Mouse (Mus musculus) WW6 (cell line): ENCODE measurements around the gene Hipk2.

Source experiments
- DNase-seq: peaks from one replicate; pipeline ENCODE4 v3.0.0-alpha.2; 2013; ENCODE audit warnings: low read depth, low spot score

The Hipk2 gene

GRCm38 (mm10) chr6:38833721-38834120 is 42.2 kb downstream of the Hipk2 start:
- DNase-seq, result no peak

GRCm38 (mm10) chr6:38829452-38829851 is 46.5 kb downstream of the Hipk2 start:
- DNase-seq, result no peak

- no peak for DNase-seq
Measured at GRCm38 (mm10) chr6:38828211-38828610, 47.8 kb downstream of the Hipk2 start.

- no peak for DNase-seq
Measured at GRCm38 (mm10) chr6:38827435-38827834, 48.5 kb downstream of the Hipk2 start.

GRCm38 (mm10) chr6:38826857-38827256 is 49.1 kb downstream of the Hipk2 start:
- DNase-seq, result no peak

- no peak for DNase-seq
Measured at GRCm38 (mm10) chr6:38825886-38826285, 50.1 kb downstream of the Hipk2 start.

- no peak for DNase-seq
Measured at GRCm38 (mm10) chr6:38823827-38824226, 52.1 kb downstream of the Hipk2 start.

- no peak for DNase-seq
Measured at GRCm38 (mm10) chr6:38823164-38823563, 52.8 kb downstream of the Hipk2 start.

- no peak for DNase-seq
Measured at GRCm38 (mm10) chr6:38821686-38822085, 54.3 kb downstream of the Hipk2 start.

GRCm38 (mm10) chr6:38820862-38821261 is 55.1 kb downstream of the Hipk2 start:
- DNase-seq, result no peak

- DNase-seq, result no peak
Measured at GRCm38 (mm10) chr6:38816216-38816615, 59.7 kb downstream of the Hipk2 start.

- DNase-seq, result no peak
Measured at GRCm38 (mm10) chr6:38815582-38815981, 60.4 kb downstream of the Hipk2 start.

- DNase-seq, result no peak
Measured at GRCm38 (mm10) chr6:38814690-38815089, 61.3 kb downstream of the Hipk2 start.

GRCm38 (mm10) chr6:38811459-38812145 is 64.4 kb downstream of the Hipk2 start:
- no peak for DNase-seq

- DNase-seq, result no peak
Measured at GRCm38 (mm10) chr6:38810121-38810475, 65.9 kb downstream of the Hipk2 start.

- no peak for DNase-seq
Measured at GRCm38 (mm10) chr6:38809396-38810120, 66.4 kb downstream of the Hipk2 start.

- DNase-seq, result no peak
Measured at GRCm38 (mm10) chr6:38808317-38808716, 67.6 kb downstream of the Hipk2 start.

- DNase-seq, result no peak
Measured at GRCm38 (mm10) chr6:38806963-38807445, 69.0 kb downstream of the Hipk2 start.

GRCm38 (mm10) chr6:38805612-38806011 is 70.4 kb downstream of the Hipk2 start:
- DNase-seq, result no peak

- DNase-seq, result no peak
Measured at GRCm38 (mm10) chr6:38801252-38801651, 74.7 kb downstream of the Hipk2 start.

- DNase-seq, result no peak
Measured at GRCm38 (mm10) chr6:38797548-38797947, 78.4 kb downstream of the Hipk2 start.

- DNase-seq, result no peak
Measured at GRCm38 (mm10) chr6:38796993-38797392, 79.0 kb downstream of the Hipk2 start.

GRCm38 (mm10) chr6:38796388-38796787 is 79.6 kb downstream of the Hipk2 start:
- no peak for DNase-seq
